Mouse (Mus musculus): Measurements from ENCODE around the gene Rbms3. TPM values are rescaled to one million over a fixed set of nuclear protein-coding genes. Genes with fewer than 3 reads are reported as not detected.

Rbms3 gene
- polyA plus RNA-seq, 1 experiment from 2014 or later, result 90.2 TPM

DNA sequence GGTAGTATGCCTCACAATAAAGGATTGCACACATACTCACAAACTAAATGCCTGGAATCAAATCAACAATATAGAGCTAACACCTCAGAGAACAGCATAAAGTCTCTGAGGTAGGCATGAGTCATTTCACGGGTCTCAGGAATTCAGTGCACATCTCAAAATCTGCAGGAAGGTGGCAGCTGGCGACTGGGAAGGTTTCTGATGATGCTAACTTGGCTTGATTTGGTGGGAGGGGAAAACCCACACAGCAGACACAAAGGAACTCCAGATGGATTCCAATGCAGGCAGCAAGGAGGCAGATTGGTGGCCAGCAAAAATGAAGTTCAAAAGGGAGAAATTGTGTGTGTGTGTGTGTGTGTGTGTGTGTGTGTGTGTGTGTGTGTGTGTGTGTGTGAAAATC is 193.9 kb downstream of the Rbms3 start:
- WGBS, result 61% methylated on average over 2 of the region's 2 CpGs

DNA sequence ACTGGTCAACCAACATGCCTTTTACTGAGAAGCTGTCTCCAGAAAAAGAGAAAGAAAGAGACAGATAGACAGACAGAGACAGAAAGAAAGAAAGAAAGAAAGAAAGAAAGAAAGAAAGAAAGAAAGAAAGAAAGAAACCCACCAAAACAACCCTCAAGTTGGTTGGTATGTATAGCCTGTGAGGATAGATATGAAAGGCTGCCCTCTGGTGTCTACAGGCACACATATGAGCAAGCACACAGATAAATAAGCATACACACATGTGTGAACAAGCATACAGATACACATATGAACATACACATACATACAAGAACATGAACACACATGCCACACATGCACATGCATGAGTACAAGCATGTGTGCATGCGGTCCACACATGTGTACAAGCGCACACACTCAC is 199.0 kb downstream of the Rbms3 start:
- 97% methylated on average over 2 of the region's 2 CpGs for WGBS

More for the DNA sequence above, 193.9 kb downstream of the Rbms3 start:
- Histone ChIP-seq H3K4me1 (ENCODE audit: control insufficient read depth, insufficient read depth, low read length) (no peaks in the 10 kb centered on the region), H3K4me2 (replicated peaks; ENCODE audit: low read depth, low read length) (no peak overlapping the region), H3K36me3 (ENCODE audit: control insufficient read depth, insufficient read depth, low read length) (no peaks in the 10 kb centered on the region), H3K9ac (replicated peaks; ENCODE audit: low read depth, low read length) (no peak overlapping the region), H3K9me3 (ENCODE audit: control insufficient read depth, low read depth, low read length) (peaks cover 7% of the 10 kb centered on the region; the same call in 1 of the 2 replicates), H3K27ac (ENCODE audit: low read length) (no peak overlapping the region), H3K4me3 (ENCODE audit: low read depth, low read length) (no peak overlapping the region), H3K27me3 (ENCODE audit: control insufficient read depth, insufficient read depth, low read length) (no peaks in the 10 kb centered on the region)
- ATAC-seq (ENCODE audit: insufficient number of reproducible peaks, insufficient read depth, low FRiP score, low read depth), result no peak

DNA sequence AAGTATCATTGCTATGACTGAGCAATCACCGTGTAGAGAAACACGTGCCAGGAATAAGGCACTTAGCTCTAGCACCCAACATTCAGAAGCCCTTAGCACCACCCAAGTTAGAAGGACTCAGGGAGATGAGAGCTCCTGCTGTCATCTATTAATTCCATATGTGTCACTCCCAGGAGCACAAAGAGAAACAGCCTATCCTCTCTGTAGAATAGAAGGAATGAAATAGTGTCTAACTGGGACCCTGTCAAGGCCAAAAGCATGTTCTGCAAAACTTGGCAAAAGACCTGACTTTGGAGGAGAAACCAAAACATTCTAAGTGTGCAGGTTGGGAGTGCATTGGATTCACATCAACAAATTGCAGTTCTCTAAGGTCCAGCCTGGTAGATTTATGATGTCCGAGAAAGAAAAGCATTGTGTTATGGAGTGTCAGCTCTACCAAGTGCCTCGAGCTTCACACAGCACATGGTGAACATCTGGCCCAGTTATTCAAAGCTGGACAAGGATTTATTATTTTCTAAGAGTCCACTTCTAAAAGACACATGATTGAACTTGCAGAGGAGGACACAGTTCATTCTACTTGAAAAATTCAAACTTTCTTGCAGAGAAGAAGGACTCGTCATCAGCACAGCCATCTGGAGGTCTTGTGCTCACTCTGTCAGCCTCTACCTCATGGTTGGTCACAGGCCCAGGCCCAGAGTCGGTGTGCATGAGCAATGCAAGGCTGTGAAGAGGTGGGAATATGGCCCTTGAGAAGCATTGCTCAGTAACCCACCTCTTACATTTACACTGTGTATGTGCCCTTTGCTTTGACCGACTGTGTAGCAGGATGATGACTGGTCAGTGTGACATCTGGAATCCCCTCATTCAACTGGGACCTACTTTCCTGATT is 200.3 kb downstream of the Rbms3 start:
- no peaks in the 10 kb centered on the region for H3K36me3 ChIP-seq (ENCODE audit: control insufficient read depth, insufficient read depth, low read length)
- H3K4me2 ChIP-seq (replicated peaks; ENCODE audit: low read depth, low read length), result no peak overlapping the region
- 63% methylated on average over 7 of the region's 7 CpGs for WGBS
- no peak overlapping the region for H3K9ac ChIP-seq (replicated peaks; ENCODE audit: low read depth, low read length)
- H3K9me3 ChIP-seq (ENCODE audit: control insufficient read depth, low read depth, low read length), result no peaks in the 10 kb centered on the region
- ATAC-seq (ENCODE audit: insufficient number of reproducible peaks, insufficient read depth, low FRiP score, low read depth), result peak; percentile 71; the same call in 1 of the 2 replicates
- no peaks in the 10 kb centered on the region for H3K27me3 ChIP-seq (ENCODE audit: control insufficient read depth, insufficient read depth, low read length)
- no peaks in the 10 kb centered on the region for H3K4me1 ChIP-seq (ENCODE audit: control insufficient read depth, insufficient read depth, low read length)
- H3K27ac ChIP-seq (ENCODE audit: low read length), result no peak overlapping the region
- no peak overlapping the region for H3K4me3 ChIP-seq (ENCODE audit: low read depth, low read length)

More for the DNA sequence above, 199.0 kb downstream of the Rbms3 start:
- H3K27ac ChIP-seq (ENCODE audit: low read length), result no peak overlapping the region
- no peaks in the 10 kb centered on the region for H3K27me3 ChIP-seq (ENCODE audit: control insufficient read depth, insufficient read depth, low read length)
- ATAC-seq (ENCODE audit: insufficient number of reproducible peaks, insufficient read depth, low FRiP score, low read depth), result no peak
- no peak overlapping the region for H3K4me3 ChIP-seq (ENCODE audit: low read depth, low read length)
- no peak overlapping the region for H3K4me2 ChIP-seq (replicated peaks; ENCODE audit: low read depth, low read length)
- H3K9me3 ChIP-seq (ENCODE audit: control insufficient read depth, low read depth, low read length), result peaks cover 7% of the 10 kb centered on the region; the same call in 1 of the 2 replicates
- no peaks in the 10 kb centered on the region for H3K4me1 ChIP-seq (ENCODE audit: control insufficient read depth, insufficient read depth, low read length)
- no peaks in the 10 kb centered on the region for H3K36me3 ChIP-seq (ENCODE audit: control insufficient read depth, insufficient read depth, low read length)
- H3K9ac ChIP-seq (replicated peaks; ENCODE audit: low read depth, low read length), result no peak overlapping the region

DNA sequence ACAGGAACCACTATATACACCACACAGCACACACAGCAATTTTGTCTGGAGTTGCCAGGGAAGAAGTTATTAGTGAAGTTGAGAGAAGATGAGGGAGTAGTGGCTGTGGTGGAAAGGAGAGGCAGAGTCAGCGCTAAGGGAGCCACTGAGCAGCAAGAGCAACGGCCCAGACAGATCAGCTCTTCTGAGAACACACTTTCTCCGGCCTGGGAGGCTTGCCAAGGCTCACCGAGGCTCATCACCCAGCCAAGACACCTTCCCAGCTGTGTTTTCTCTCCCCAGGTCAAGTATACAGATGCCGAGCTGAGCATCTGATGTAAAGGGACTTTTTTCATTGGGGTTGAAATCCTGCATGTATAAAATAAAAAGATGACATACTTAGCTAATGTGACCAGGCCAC is 206.5 kb downstream of the Rbms3 start:
- Histone ChIP-seq H3K27me3 (ENCODE audit: control insufficient read depth, insufficient read depth, low read length) (no peaks in the 10 kb centered on the region), H3K9me3 (ENCODE audit: control insufficient read depth, low read depth, low read length) (no peaks in the 10 kb centered on the region), H3K4me2 (replicated peaks; ENCODE audit: low read depth, low read length) (no peak overlapping the region), H3K36me3 (ENCODE audit: control insufficient read depth, insufficient read depth, low read length) (no peaks in the 10 kb centered on the region), H3K27ac (ENCODE audit: low read length) (no peak overlapping the region), H3K9ac (replicated peaks; ENCODE audit: low read depth, low read length) (no peak overlapping the region), H3K4me1 (ENCODE audit: control insufficient read depth, insufficient read depth, low read length) (no peaks in the 10 kb centered on the region), H3K4me3 (ENCODE audit: low read depth, low read length) (no peak overlapping the region)
- 40% methylated on average over 5 of the region's 5 CpGs for WGBS
- ATAC-seq (ENCODE audit: insufficient number of reproducible peaks, insufficient read depth, low FRiP score, low read depth), result peak; percentile 63; the same call in 1 of the 2 replicates

DNA sequence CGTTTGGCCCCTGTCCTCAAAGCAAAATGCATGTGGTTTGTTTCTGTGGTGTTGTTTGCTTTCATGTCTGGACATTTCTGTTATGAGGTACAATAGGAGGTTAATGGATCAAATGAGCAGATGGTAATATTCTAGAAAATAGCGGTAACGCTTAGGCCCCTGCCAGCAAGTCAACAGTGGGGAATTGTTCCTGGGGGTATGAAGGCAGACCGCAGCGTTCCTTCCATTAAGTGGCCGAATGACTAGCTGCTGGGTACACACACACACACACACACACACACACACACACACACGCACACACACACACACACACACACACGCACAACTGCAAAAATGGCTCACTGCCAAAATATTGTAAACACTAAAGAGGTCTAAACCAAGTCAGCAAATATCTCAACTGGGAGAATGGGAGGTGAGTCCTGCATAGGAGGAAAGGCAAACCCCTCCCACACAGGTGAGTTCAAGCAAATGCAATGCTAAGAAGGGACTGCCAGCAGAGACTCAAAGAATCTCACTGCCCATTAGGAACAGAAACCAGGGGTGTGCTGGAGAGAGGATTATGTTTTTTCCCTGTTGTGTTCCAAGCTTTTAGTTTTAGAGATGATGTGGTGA is 209.7 kb downstream of the Rbms3 start:
- H3K4me1 ChIP-seq (ENCODE audit: control insufficient read depth, insufficient read depth, low read length), result no peaks in the 10 kb centered on the region
- WGBS, result 50% methylated on average over 8 of the region's 8 CpGs
- H3K27ac ChIP-seq (ENCODE audit: low read length), result no peak overlapping the region
- no peaks in the 10 kb centered on the region for H3K36me3 ChIP-seq (ENCODE audit: control insufficient read depth, insufficient read depth, low read length)
- no peak for ATAC-seq (ENCODE audit: insufficient number of reproducible peaks, insufficient read depth, low FRiP score, low read depth)
- H3K27me3 ChIP-seq (ENCODE audit: control insufficient read depth, insufficient read depth, low read length), result no peaks in the 10 kb centered on the region
- no peak overlapping the region for H3K9ac ChIP-seq (replicated peaks; ENCODE audit: low read depth, low read length)
- no peak overlapping the region for H3K4me3 ChIP-seq (ENCODE audit: low read depth, low read length)
- H3K4me2 ChIP-seq (replicated peaks; ENCODE audit: low read depth, low read length), result no peak overlapping the region
- H3K9me3 ChIP-seq (ENCODE audit: control insufficient read depth, low read depth, low read length), result no peaks in the 10 kb centered on the region

DNA sequence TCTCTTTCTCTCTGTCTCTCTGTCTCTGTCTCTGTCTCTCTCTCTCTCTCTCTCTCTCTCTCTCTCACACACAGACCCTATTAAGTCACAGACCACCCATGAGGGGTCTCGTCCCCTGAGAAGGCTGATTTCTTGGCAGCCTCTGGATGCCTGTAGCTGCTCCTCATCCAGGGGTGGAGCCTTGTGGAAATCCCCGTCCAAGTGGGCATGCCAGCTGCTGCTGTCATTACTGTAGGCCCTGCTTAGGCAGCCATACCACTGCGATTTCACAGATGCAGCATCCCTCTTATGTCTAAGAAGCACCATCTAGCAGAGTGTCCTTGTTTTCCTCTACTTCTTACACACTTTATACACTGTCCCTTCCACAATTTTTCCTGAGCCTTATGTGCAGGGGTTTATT is 216.5 kb downstream of the Rbms3 start:
- no peaks in the 10 kb centered on the region for H3K27me3 ChIP-seq (ENCODE audit: control insufficient read depth, insufficient read depth, low read length)
- H3K9ac ChIP-seq (replicated peaks; ENCODE audit: low read depth, low read length), result no peak overlapping the region
- 44% methylated on average over 3 of the region's 3 CpGs for WGBS
- H3K9me3 ChIP-seq (ENCODE audit: control insufficient read depth, low read depth, low read length), result no peaks in the 10 kb centered on the region
- no peak overlapping the region for H3K4me2 ChIP-seq (replicated peaks; ENCODE audit: low read depth, low read length)
- H3K4me1 ChIP-seq (ENCODE audit: control insufficient read depth, insufficient read depth, low read length), result no peaks in the 10 kb centered on the region
- ATAC-seq (ENCODE audit: insufficient number of reproducible peaks, insufficient read depth, low FRiP score, low read depth), result peak; percentile 18; the same call in 1 of the 2 replicates
- no peaks in the 10 kb centered on the region for H3K36me3 ChIP-seq (ENCODE audit: control insufficient read depth, insufficient read depth, low read length)
- H3K27ac ChIP-seq (ENCODE audit: low read length), result no peak overlapping the region
- H3K4me3 ChIP-seq (ENCODE audit: low read depth, low read length), result no peak overlapping the region

DNA sequence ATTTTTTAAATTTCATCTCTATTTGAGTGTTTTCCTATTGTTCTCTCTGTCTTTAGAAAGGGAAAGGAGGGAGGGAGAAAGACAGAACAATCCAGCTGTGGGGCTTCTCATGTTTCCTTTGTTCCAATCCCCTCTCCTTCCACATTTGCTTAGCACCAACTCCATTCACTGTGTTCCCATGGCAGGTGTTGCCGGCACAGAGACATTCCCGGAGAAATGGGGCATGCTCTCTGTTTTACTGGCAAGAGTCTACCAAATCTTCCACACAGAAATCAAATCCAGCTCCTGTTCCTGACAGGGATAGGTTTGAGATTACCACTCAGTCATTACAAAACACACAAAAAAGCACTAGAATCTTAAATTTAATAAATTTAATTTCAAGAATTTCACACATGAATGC is 217.1 kb downstream of the Rbms3 start:
- Histone ChIP-seq H3K36me3 (ENCODE audit: control insufficient read depth, insufficient read depth, low read length) (no peaks in the 10 kb centered on the region), H3K4me3 (ENCODE audit: low read depth, low read length) (no peak overlapping the region), H3K4me1 (ENCODE audit: control insufficient read depth, insufficient read depth, low read length) (no peaks in the 10 kb centered on the region), H3K9me3 (ENCODE audit: control insufficient read depth, low read depth, low read length) (no peaks in the 10 kb centered on the region), H3K27ac (ENCODE audit: low read length) (no peak overlapping the region), H3K9ac (replicated peaks; ENCODE audit: low read depth, low read length) (no peak overlapping the region), H3K4me2 (replicated peaks; ENCODE audit: low read depth, low read length) (no peak overlapping the region), H3K27me3 (ENCODE audit: control insufficient read depth, insufficient read depth, low read length) (no peaks in the 10 kb centered on the region)
- WGBS, result 46% methylated on average over 2 of the region's 2 CpGs
- ATAC-seq (ENCODE audit: insufficient number of reproducible peaks, insufficient read depth, low FRiP score, low read depth), result no peak

DNA sequence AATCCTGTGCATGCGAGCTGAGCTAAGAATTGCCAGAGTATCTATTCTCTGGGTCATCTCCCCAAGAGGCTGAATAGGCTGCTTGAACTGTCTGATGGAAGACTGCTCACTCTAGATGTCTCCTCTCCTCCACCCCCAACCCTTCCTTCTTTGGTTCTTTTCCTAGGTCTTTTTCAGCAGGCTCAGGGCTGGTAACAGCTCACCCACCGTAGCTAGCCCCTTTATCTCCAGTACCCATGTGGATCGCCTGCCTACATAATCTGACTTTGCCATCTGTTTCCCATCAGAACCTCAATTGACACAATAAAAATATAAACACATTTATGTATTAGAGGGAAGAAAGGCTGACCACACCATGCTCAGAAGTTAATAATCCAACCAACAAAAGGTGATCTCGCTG is 225.1 kb downstream of the Rbms3 start:
- WGBS, result 79% methylated on average over 4 of the region's 4 CpGs
- no peak for ATAC-seq (ENCODE audit: insufficient number of reproducible peaks, insufficient read depth, low FRiP score, low read depth)
- H3K4me3 ChIP-seq (ENCODE audit: low read depth, low read length), result no peak overlapping the region
- H3K27ac ChIP-seq (ENCODE audit: low read length), result no peak overlapping the region
- H3K27me3 ChIP-seq (ENCODE audit: control insufficient read depth, insufficient read depth, low read length), result no peaks in the 10 kb centered on the region
- H3K9ac ChIP-seq (replicated peaks; ENCODE audit: low read depth, low read length), result no peak overlapping the region
- H3K36me3 ChIP-seq (ENCODE audit: control insufficient read depth, insufficient read depth, low read length), result no peaks in the 10 kb centered on the region
- 0 out of 2 replicates have a peak, but pooled peaks cover 4% of the 10 kb centered on the region for H3K4me1 ChIP-seq (ENCODE audit: control insufficient read depth, insufficient read depth, low read length)
- no peaks in the 10 kb centered on the region for H3K9me3 ChIP-seq (ENCODE audit: control insufficient read depth, low read depth, low read length)
- H3K4me2 ChIP-seq (replicated peaks; ENCODE audit: low read depth, low read length), result no peak overlapping the region
